Mouse (Mus musculus): ENCODE data around the gene Aldh6a1.
A peak's percentile ranks its signal among the peaks of the same experiment; 100 is the strongest.

The Aldh6a1 gene

GRCm38 (mm10) chr12:84450718-84451646, at the start of gene Aldh6a1, which contains the start of gene Lin52:
Gene Aldh6a1 (minus strand): TSS chr12:84451004.
Gene Lin52 (plus strand): TSS chr12:84451422.
- peak; percentile 99 for DNase-seq

- no peak for DNase-seq
Observed at GRCm38 (mm10) chr12:84496795-84497194, 46.0 kb upstream of the Aldh6a1 start.

- no peak for DNase-seq
Observed at GRCm38 (mm10) chr12:84487324-84488056, 36.7 kb upstream of the Aldh6a1 start.

- no peak for DNase-seq
Observed at GRCm38 (mm10) chr12:84482778-84483585, 32.2 kb upstream of the Aldh6a1 start.

- DNase-seq: no peak
Observed at GRCm38 (mm10) chr12:84481251-84481650, 30.4 kb upstream of the Aldh6a1 start.

GRCm38 (mm10) chr12:84478937-84479336, 28.1 kb upstream of the Aldh6a1 start:
- DNase-seq: no peak

GRCm38 (mm10) chr12:84468701-84469100, 17.9 kb upstream of the Aldh6a1 start:
- DNase-seq: peak; percentile 13

- no peak for DNase-seq
Observed at GRCm38 (mm10) chr12:84462856-84463255, 12.1 kb upstream of the Aldh6a1 start.

GRCm38 (mm10) chr12:84461416-84461815, 10.6 kb upstream of the Aldh6a1 start:
- DNase-seq: no peak

GRCm38 (mm10) chr12:84459845-84460244, 9.0 kb upstream of the Aldh6a1 start:
- no peak for DNase-seq

GRCm38 (mm10) chr12:84456911-84457310, 6.1 kb upstream of the Aldh6a1 start:
- DNase-seq: no peak

- DNase-seq: peak; percentile 5
Observed at GRCm38 (mm10) chr12:84451801-84452200, 997 bp upstream of the Aldh6a1 start.

GRCm38 (mm10) chr12:84450351-84450717, 470 bp downstream of the Aldh6a1 start:
- DNase-seq: peak; percentile 37

GRCm38 (mm10) chr12:84449887-84450286, 917 bp downstream of the Aldh6a1 start:
- DNase-seq: no peak

GRCm38 (mm10) chr12:84448181-84448580, 2.6 kb downstream of the Aldh6a1 start:
- DNase-seq: no peak

GRCm38 (mm10) chr12:84447386-84447785, 3.4 kb downstream of the Aldh6a1 start:
- DNase-seq: no peak

GRCm38 (mm10) chr12:84442526-84442925, 8.3 kb downstream of the Aldh6a1 start:
- no peak for DNase-seq

GRCm38 (mm10) chr12:84438697-84439096, 12.1 kb downstream of the Aldh6a1 start:
- DNase-seq: no peak

GRCm38 (mm10) chr12:84429825-84430224, 21.0 kb downstream of the Aldh6a1 start:
- DNase-seq: no peak

- no peak for DNase-seq
Observed at GRCm38 (mm10) chr12:84423990-84424389, 26.8 kb downstream of the Aldh6a1 start.

- no peak for DNase-seq
Observed at GRCm38 (mm10) chr12:84417605-84417922, 33.2 kb downstream of the Aldh6a1 start.

GRCm38 (mm10) chr12:84416834-84417604, 33.8 kb downstream of the Aldh6a1 start, which contains the start of gene Rnf113a2:
Gene Rnf113a2 (plus strand): TSS chr12:84417196.
- peak; percentile 89 for DNase-seq

All from right cerebral cortex, adult 18-20 months (tissue).